Mouse (Mus musculus) spleen, adult 2 months (tissue): ENCODE data around the gene Vps45. TPM values are rescaled to one million over a fixed set of nuclear protein-coding genes. Genes with fewer than 3 reads are reported as not detected.
"Not testable (repeated sequence)": the region's sequence is repeated elsewhere in the genome, so short reads cannot be mapped to it uniquely, and the experiment has no call there.

Experiments
- DNase-seq, 2 experiments: peaks; one replicate each; pipeline versions ENCODE4 v3.0.0 to v3.0.0-alpha.2; 2012 to 2021; ENCODE audit warnings: low spot score in 2 of 2, low read depth in 1 of 2
- H3K27ac ChIP-seq: fragments of 200-500 bp; 2 replicates; pipeline ENCODE4 v1.5.1; 2012; ENCODE audit warnings: low read length, inconsistent platforms; ENCODE audit not compliant: insufficient read depth
- H3K27me3 ChIP-seq: fragments of 200-500 bp; 2 replicates; pipeline ENCODE4 v1.6.1; 2012; ENCODE audit warnings: mild to moderate bottlenecking, moderate library complexity, low read length, inconsistent platforms; ENCODE audit not compliant: control insufficient read depth, insufficient read depth
- H3K36me3 ChIP-seq: fragments of 200-500 bp; 2 replicates; pipeline ENCODE4 v1.6.1; 2012; ENCODE audit warnings: mild to moderate bottlenecking, low read length, inconsistent platforms; ENCODE audit not compliant: control insufficient read depth, insufficient read depth
- H3K4me1 ChIP-seq: fragments of 200-500 bp; 2 replicates; pipeline ENCODE4 v1.6.1; 2011; ENCODE audit warnings: inconsistent platforms; ENCODE audit not compliant: control insufficient read depth, insufficient read depth, insufficient read length
- H3K4me3 ChIP-seq: fragments of 200-500 bp; 2 replicates; pipeline ENCODE4 v1.5.1; 2011; ENCODE audit warnings: mild to moderate bottlenecking, inconsistent platforms; ENCODE audit not compliant: insufficient read depth, insufficient read length; ENCODE audit errors: extremely low read depth
- CTCF ChIP-seq: fragments of 200-500 bp; IDR thresholded peaks from 2 replicates; pipeline ENCODE4 v1.5.1; 2011; ENCODE audit warnings: mild to moderate bottlenecking, inconsistent platforms; ENCODE audit not compliant: insufficient read depth, insufficient read length, insufficient replicate concordance; ENCODE audit errors: extremely low read depth
- POLR2A ChIP-seq: fragments of 200-500 bp; IDR thresholded peaks from 2 replicates; pipeline ENCODE4 v1.6.1; 2011; ENCODE audit warnings: low read depth, low read length, inconsistent platforms
- WGBS: fragments of 180-500 bp; shearing (Covaris S2); methylation state at CpG from one replicate; pipeline ENCODE4 v1.1.7; 2018; 5-methylcytosine and 5-hydroxymethylcytosine counted together
- polyA plus RNA-seq: library from polyadenylated mRNA; depleted of rRNA; stranded (reverse); fragments of >200 nt; gene quantifications from 2 replicates; pipeline ENCODE4 v1.2.3, GENCODE M21; 2012

The Vps45 gene
- polyA plus RNA-seq, 1 experiment, result 2.0 TPM

DNA sequence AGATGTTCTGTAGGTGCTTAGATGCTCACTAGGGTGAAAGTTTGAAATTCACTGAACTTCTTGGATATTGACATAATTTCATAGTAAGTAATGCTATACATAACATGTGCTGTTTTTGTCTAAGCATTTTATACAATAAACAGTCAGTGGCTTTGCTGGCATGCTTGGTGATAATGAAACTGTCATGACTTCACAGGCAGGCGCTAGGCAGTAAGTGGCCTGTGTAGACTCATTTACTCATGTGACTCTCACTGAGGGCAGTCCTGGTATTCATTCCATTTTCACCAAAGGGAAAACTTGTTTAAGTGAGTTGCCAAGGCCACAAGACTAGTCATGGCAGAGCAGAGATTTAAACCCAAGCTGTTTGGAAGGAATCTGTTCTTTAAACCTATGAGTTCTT is 89.0 kb downstream of the Vps45 start:
- H3K4me3 ChIP-seq, result no peak overlapping the region
- no peaks in the 10 kb centered on the region for H3K27me3 ChIP-seq
- DNase-seq, result no peak
- no peaks in the 10 kb centered on the region for H3K36me3 ChIP-seq
- 81% methylated on average over 1 of the region's 1 CpGs for WGBS
- H3K4me1 ChIP-seq, result peaks cover 18% of the 10 kb centered on the region; the same call in 1 of the 2 replicates
- TF ChIP-seq CTCF (no peak), POLR2A (no peak)
- H3K27ac ChIP-seq, result no peak overlapping the region

DNA sequence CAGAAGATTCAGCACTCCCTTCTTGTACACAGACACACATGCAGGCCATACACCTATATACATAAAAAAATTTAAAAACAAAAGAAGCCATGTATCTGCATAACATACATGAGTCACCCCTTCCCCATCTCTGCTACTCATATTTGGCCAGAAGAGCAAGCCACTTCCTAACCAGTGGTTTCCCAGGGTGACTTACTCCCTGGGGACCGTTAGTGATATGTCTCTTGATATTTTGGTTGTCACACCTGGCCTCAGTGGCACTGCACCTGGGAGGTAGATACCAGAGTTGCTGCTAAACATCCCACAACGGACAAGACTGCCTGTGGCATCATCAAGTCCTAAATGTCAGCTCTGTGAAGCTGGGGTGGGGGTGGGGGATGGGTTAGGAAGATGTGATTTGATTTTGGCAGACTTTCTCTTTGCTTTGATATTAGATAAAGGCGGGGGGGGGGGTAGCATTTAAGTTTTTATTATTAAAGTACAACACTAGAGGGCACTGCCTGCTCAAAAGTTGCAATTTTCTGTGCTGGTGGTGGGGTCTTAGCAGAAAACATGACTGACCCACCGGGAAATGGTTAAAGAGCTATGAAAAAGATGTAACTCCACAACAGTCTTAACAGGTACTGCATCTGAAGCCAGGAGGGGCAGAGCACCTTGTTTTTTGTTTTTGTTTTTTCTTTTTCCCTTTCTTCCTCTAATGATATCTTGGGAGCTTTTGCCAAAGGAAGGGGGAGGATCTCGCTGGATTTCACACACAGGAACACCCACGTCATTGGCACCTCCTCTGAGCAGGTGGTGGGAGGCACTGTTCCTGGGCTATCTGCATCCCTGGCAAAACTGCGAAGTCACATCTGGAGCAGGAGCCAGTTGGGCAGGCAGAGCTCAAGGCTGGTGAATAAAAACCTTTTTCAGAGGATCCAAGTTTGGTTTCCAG is 92.5 kb downstream of the Vps45 start:
- 5% methylated on average over 7 of the region's 7 CpGs for WGBS
- Histone ChIP-seq H3K4me1 (no peaks in the 10 kb centered on the region; the same call in 1 of the 2 replicates), H3K27me3 (no peaks in the 10 kb centered on the region), H3K4me3 (no peak overlapping the region), H3K27ac (no peak overlapping the region), H3K36me3 (no peaks in the 10 kb centered on the region)
- no peak for DNase-seq
- peak; percentile 30; the same call in 1 of the 2 replicates for TF ChIP-seq CTCF
- TF ChIP-seq POLR2A, result no peak

DNA sequence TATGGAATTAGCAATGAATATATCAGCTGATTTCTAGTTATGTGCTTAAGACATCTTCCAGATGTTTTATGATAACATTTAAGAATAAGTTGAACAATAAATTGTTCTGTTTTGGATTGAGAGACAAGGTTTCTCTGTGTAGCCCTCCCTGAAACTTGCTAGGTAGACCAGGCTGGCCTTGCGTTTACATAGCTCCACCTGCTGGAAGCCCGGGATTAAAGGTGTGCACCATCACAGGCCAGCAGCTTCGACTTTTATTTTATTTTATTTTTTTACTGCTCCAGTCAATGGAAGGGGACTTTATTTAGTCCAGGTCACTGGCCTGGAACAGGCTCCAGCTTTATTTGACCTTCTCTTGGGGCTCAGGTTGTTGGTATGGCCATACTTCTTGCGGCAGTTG is 94.6 kb downstream of the Vps45 start:
- Histone ChIP-seq H3K36me3 (no peaks in the 10 kb centered on the region), H3K4me3 (no peak overlapping the region), H3K27me3 (no peaks in the 10 kb centered on the region), H3K4me1 (no peaks in the 10 kb centered on the region), H3K27ac (no peak overlapping the region)
- peak in 1 of 2 experiments; percentile 53 for DNase-seq
- WGBS, result 32% methylated on average over 4 of the region's 4 CpGs
- TF ChIP-seq CTCF, result peak; percentile 48; the same call in 1 of the 2 replicates
- TF ChIP-seq POLR2A, result no peak

DNA sequence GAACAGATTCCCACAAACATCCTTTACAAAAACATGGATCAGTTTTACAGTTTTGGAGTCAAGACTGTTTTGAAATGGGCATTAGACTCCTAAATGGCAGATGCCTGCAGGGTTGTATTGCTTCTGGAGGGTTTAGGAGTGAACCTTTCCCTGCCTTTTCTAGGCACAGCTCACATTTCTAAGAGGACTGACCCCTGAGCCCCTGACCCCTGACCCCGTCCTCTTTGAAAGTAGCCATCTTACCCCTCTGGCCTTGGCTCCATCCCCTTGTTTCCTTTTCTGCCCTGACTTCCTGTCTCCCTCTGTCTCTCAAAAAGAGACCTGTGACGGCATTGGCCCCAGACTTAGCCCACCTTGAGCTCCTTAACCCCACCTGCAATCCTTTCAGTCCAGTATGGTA is 95.0 kb downstream of the Vps45 start:
- no peaks in the 10 kb centered on the region for H3K4me1 ChIP-seq
- TF ChIP-seq POLR2A (no peak), CTCF (no peak)
- no peaks in the 10 kb centered on the region for H3K27me3 ChIP-seq
- WGBS, result 68% methylated on average over 2 of the region's 2 CpGs
- DNase-seq, result no peak
- H3K4me3 ChIP-seq, result no peak overlapping the region
- H3K27ac ChIP-seq, result no peak overlapping the region
- no peaks in the 10 kb centered on the region for H3K36me3 ChIP-seq

DNA sequence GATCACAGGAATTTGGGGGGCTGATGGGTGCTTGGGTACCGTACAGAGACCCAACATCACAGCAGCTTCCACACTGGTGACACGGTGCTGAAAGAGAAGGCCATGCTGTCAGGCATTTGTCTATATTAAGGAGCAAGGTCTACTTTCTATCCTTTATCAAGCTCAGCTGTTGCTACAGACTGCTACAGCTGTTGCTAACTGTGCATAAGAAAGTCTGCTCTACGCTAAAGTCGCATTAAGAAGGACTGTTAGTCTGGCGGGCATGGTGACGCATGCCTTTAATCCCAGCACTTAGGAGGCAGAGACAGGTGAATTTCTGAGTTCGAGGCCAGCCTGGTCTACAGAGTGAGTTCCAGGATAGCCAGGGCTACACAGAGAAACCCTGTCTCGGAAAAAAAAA is 96.1 kb downstream of the Vps45 start:
- WGBS, result 93% methylated on average over 8 of the region's 8 CpGs
- H3K27ac ChIP-seq, H3K27me3 ChIP-seq, DNase-seq, H3K36me3 ChIP-seq, H3K4me1 ChIP-seq, H3K4me3 ChIP-seq: not testable (repeated sequence)

DNA sequence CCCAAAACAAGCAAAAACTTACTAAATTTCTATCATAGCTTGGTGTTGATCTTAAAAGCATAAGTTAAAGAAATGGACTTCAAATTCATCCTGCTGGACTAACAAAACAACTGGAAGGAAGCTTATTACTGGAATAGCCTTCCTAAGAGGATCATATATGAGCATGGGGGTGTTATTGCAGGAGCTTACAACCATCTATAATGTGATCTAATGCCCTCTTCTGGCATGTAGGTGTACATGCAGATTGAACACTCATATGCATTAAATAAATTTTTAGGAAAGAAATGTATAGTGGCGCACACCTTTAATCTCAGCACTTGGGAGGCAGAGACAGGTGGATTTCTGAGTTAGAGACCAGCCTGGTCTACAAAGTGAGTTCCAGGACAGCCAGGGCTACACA is 98.5 kb downstream of the Vps45 start:
- Histone ChIP-seq H3K27me3 (no peaks in the 10 kb centered on the region), H3K36me3 (no peaks in the 10 kb centered on the region), H3K4me3 (no peak overlapping the region), H3K4me1 (no peaks in the 10 kb centered on the region; the same call in 1 of the 2 replicates), H3K27ac (no peak overlapping the region)
- 75% methylated on average over 1 of the region's 1 CpGs for WGBS
- no peak for DNase-seq
- TF ChIP-seq POLR2A, result no peak
- no peak for TF ChIP-seq CTCF

DNA sequence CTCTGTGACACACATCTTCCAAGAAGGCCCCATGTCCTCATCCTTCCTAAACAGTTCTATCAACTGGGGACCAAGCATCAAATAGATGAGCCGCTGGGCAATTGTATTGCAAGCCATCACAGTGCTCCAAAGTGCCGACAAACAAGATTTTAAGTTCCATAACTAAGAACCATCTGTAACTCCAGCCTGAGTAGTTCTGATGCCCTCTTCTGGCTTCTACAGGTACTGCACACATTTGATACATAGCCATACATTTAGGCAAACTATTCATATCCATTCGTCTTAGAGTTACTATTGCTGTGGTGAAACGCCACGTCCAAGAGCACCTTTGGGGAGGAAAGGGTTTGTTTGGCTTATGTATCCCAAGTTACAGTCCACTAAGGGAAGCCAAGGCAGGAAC is 99.2 kb downstream of the Vps45 start:
- TF ChIP-seq POLR2A, result no peak
- TF ChIP-seq CTCF, result no peak
- no peaks in the 10 kb centered on the region for H3K27me3 ChIP-seq
- DNase-seq, result no peak
- no peak overlapping the region for H3K27ac ChIP-seq
- H3K4me1 ChIP-seq, result no peaks in the 10 kb centered on the region; the same call in 1 of the 2 replicates
- no peak overlapping the region for H3K4me3 ChIP-seq
- WGBS, result 80% methylated on average over 5 of the region's 5 CpGs
- no peaks in the 10 kb centered on the region for H3K36me3 ChIP-seq
